Mouse (Mus musculus): ENCODE data around the gene Birc3.
A peak's percentile ranks its signal among the peaks of the same experiment; 100 is the strongest.

Birc3 gene

GRCm38 (mm10) chr9:7822758-7823157 lies 50.2 kb downstream of the Birc3 start:
- DNase-seq (ENCODE audit: low read depth, low spot score) = no peak

DNA sequence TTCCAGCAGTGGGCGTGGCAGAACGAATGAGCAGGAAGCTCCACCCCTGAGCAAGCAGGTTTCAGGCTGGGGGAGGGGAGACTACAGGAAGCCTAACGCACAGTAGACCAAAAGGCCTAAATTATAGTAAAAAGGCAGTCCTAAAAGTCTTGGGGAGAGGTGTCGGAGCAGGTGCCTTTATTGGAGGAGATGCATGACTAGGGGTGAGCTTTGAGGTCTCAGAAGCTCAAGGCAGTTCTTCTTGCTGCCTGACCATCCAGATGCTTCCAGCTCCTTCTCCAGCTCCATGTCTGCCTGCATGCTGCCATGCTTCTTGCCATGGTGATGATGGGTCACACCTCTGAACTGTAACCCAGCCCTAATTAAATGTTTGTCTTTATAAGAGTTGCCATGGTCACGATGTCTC lies 67.9 kb downstream of the Birc3 start:
- DNase-seq (ENCODE audit: low read depth, low spot score) = peak; percentile 74
